Comparison of ENCODE assay signal across 11 mouse cellular contexts in genomic region chr8:91948173-91948940, GRCm38 (mm10).
DNase-seq lines count a peak whose midpoint lies in the region; ATAC-seq lines count a peak whose summit lies in the region.
"Had no signal": no experiment of that assay in that cellular context is flagged by ENCODE, and none has a peak within 500 bp of the region (broad histone marks: within the 10 kb centered on the region; RNA-seq: fewer than 3 reads in every experiment).

No protein-coding gene starts in this region.

- H3K36me3 ChIP-seq in lung, embryonic 15.5 days = no peaks in the 10 kb centered on the region
- H3K36me3 ChIP-seq in embryonic facial prominence, embryonic 11.5 days (replicated peaks; ENCODE audit: control insufficient read depth, insufficient read depth, low read depth, low read length) = no peaks in the 10 kb centered on the region
- H3K36me3 ChIP-seq in heart, embryonic 12.5 days = no peaks in the 10 kb centered on the region
- H3K36me3 ChIP-seq: forebrain, embryonic 15.5 days had no signal

- H3K9ac ChIP-seq in lung, embryonic 15.5 days = no peak overlapping the region
- H3K9ac ChIP-seq in embryonic facial prominence, embryonic 11.5 days (replicated peaks; ENCODE audit: low read length) = no peak overlapping the region
- no peak overlapping the region for H3K9ac ChIP-seq in heart, embryonic 12.5 days
- H3K9ac ChIP-seq: forebrain, embryonic 15.5 days had no signal

- DNase-seq in lung, adult 18-20 months = no peak
- DNase-seq in embryonic facial prominence, embryonic 11.5 days (ENCODE audit: low spot score) = peak; percentile 92
- peak; percentile 95 for DNase-seq in hindlimb bud, embryonic 11.5 days (ENCODE audit: extremely low spot score, low read depth, low spot score)
- DNase-seq in mesoderm, embryonic 11.5 days (ENCODE audit: low read depth, low spot score) = peak; percentile 66
- no peak for DNase-seq in adrenal gland, postnatal 14 days
- DNase-seq: cerebellum, adult 9-11 months; gastrocnemius, postnatal 36 days; right cerebral cortex, adult 18-20 months had no signal

- H3K9me3 ChIP-seq in lung, embryonic 15.5 days = no peaks in the 10 kb centered on the region
- no peaks in the 10 kb centered on the region for H3K9me3 ChIP-seq in embryonic facial prominence, embryonic 11.5 days (replicated peaks; ENCODE audit: control insufficient read depth, low read length)
- H3K9me3 ChIP-seq in heart, embryonic 12.5 days (replicated peaks) = no peaks in the 10 kb centered on the region
- H3K9me3 ChIP-seq: forebrain, embryonic 15.5 days had no signal

- no peak for ATAC-seq in lung, embryonic 15.5 days (ENCODE audit: borderline replicate concordance, extremely low read depth, low FRiP score, low TSS enrichment)
- no peak for ATAC-seq in embryonic facial prominence, embryonic 11.5 days (replicated peaks; ENCODE audit: insufficient number of reproducible peaks, low FRiP score, low TSS enrichment, low read depth)
- no peak for ATAC-seq in heart, embryonic 12.5 days (ENCODE audit: insufficient number of reproducible peaks, low FRiP score)
- ATAC-seq: forebrain, embryonic 15.5 days had no signal

- peak overlapping the region; percentile 45 for H3K4me2 ChIP-seq in lung, embryonic 15.5 days
- H3K4me2 ChIP-seq in embryonic facial prominence, embryonic 11.5 days (ENCODE audit: low read depth, low read length) = peak overlapping the region; percentile 16; the same call in 1 of the 2 replicates
- H3K4me2 ChIP-seq in heart, embryonic 12.5 days = no peak overlapping the region
- H3K4me2 ChIP-seq: forebrain, embryonic 15.5 days had no signal

- H3K27me3 ChIP-seq in lung, embryonic 15.5 days = peaks cover 6% of the 10 kb centered on the region; the same call in 1 of the 2 replicates
- no peaks in the 10 kb centered on the region for H3K27me3 ChIP-seq in embryonic facial prominence, embryonic 11.5 days (ENCODE audit: control insufficient read depth, insufficient read depth, low read length)
- peaks cover 18% of the 10 kb centered on the region for H3K27me3 ChIP-seq in heart, embryonic 12.5 days (replicated peaks)

- H3K4me3 ChIP-seq in lung, embryonic 15.5 days = no peak overlapping the region
- no peak overlapping the region for H3K4me3 ChIP-seq in embryonic facial prominence, embryonic 11.5 days (ENCODE audit: low read depth, low read length)
- H3K4me3 ChIP-seq in heart, embryonic 12.5 days = no peak overlapping the region
- H3K4me3 ChIP-seq: forebrain, embryonic 15.5 days had no signal

- no peak overlapping the region for H3K27ac ChIP-seq in lung, embryonic 15.5 days
- no peak overlapping the region for H3K27ac ChIP-seq in embryonic facial prominence, embryonic 11.5 days (replicated peaks; ENCODE audit: low read depth, low read length)
- no peak overlapping the region for H3K27ac ChIP-seq in heart, embryonic 12.5 days (ENCODE audit: poor library complexity, severe bottlenecking)
- H3K27ac ChIP-seq: forebrain, embryonic 15.5 days had no signal

- WGBS in lung, embryonic 15.5 days = 57% methylated on average over 18 of the region's 18 CpGs
- 31% methylated on average over 18 of the region's 18 CpGs for WGBS in embryonic facial prominence, embryonic 11.5 days
- 75% methylated on average over 18 of the region's 18 CpGs for WGBS in heart, embryonic 12.5 days

- peaks cover 14% of the 10 kb centered on the region; the same call in 1 of the 2 replicates for H3K4me1 ChIP-seq in lung, embryonic 15.5 days
- no peaks in the 10 kb centered on the region for H3K4me1 ChIP-seq in embryonic facial prominence, embryonic 11.5 days (ENCODE audit: control insufficient read depth, insufficient read depth, low read length)
- no peaks in the 10 kb centered on the region for H3K4me1 ChIP-seq in heart, embryonic 12.5 days (replicated peaks)

Comparison
In these comparisons a context has a peak if more than half of its experiments do, and no peak if none do; other contexts are left out.
1. DNase-seq: peak in embryonic facial prominence, embryonic 11.5 days (single experiment), hindlimb bud, embryonic 11.5 days (single experiment) and mesoderm, embryonic 11.5 days (single experiment); none in lung, adult 18-20 months (0 of 2) and adrenal gland, postnatal 14 days (single experiment).